Mouse (Mus musculus): ENCODE measurements at regions not wholly inside any gene's neighbourhood (a gene's known extent, or its start where the extent isn't known, plus 50 kb on each side); places are given as distances from the start of the nearest gene placed in this dataset.

DNA sequence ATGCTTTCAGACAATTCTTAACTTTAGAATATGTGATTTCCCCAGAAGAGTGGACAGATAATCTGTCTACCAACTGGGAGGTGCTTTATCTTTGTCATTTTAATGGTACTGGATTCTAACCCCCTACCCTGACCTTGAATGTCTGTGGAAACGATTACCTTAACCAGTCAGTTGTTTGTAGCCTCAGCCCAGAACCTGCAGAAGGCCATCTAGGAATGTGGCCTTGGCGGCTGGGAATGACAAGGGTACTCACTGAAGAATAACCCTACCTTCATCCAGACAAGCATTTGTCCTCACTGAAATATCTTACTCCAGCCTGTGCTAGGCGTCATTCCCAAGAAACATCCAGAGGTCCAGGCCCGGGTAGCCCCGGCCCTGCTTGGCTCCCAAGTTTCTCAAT is 337.1 kb upstream of the Trpc7 start:
- TF ChIP-seq POLR2A (IDR thresholded peaks at IDR 0.05; ENCODE audit: insufficient read length, low read depth) (no peak), SRF (IDR thresholded peaks at IDR 0.05; ENCODE audit: control insufficient read depth, insufficient read length, low read depth) (no peak), POLR2AphosphoS2 (IDR thresholded peaks at IDR 0.05; ENCODE audit: insufficient read length, low read depth) (no peak), TCF12 (IDR thresholded peaks at IDR 0.05; ENCODE audit: insufficient read depth, poor library complexity, severe bottlenecking) (no peak), REST (IDR thresholded peaks at IDR 0.05; ENCODE audit: insufficient read depth, insufficient read length) (no peak)
